Mouse (Mus musculus): ENCODE measurements at regions not wholly inside any gene's neighbourhood (a gene's known extent, or its start where the extent isn't known, plus 50 kb on each side); places are given as distances from the start of the nearest gene placed in this dataset.
"Not testable (repeated sequence)": the region's sequence is repeated elsewhere in the genome, so short reads cannot be mapped to it uniquely, and the experiment has no call there.

DNA sequence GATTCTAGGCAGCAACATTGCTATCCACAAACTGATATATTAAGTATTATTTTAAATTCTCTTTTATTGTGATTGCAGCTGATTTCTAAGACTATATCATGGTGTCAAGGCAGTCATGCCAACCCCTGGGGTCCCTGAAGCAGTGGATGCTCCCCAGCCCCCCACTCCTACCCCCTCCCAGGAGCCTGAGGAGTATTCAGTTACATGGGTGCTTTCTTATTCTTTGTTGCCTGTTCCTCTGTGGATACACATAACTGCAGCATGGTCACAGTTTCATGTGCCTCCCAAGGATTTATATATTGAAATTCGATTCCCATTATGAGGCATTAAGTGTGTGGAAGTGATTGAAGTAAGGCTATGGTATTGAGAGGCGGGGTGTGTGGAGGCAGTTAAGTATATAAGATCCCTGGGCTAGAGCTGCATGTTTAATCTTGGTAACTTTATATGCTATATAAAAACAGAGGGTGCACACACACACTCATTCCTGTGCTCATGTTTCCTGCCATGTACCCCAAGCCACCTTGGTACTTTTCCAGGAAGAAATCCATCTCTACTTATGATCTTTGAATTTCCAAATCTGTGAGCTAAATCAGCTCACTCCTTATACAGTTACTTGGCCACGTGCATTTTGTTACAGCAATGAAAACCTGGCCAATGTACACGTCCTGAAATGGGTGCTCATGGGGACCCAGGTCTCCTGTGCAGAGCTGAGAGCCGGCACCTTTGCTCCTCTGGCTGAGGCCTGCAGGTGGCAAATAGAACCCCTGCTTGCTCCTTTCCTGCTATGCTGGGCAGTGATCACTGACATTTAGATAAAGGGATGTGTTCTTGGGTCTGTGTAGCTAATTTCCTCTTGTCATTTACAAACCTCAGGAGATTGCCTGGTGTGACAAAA, 259.0 kb downstream of the Nek10 start:
- DNase-seq (ENCODE audit: low spot score), result no peak

DNA sequence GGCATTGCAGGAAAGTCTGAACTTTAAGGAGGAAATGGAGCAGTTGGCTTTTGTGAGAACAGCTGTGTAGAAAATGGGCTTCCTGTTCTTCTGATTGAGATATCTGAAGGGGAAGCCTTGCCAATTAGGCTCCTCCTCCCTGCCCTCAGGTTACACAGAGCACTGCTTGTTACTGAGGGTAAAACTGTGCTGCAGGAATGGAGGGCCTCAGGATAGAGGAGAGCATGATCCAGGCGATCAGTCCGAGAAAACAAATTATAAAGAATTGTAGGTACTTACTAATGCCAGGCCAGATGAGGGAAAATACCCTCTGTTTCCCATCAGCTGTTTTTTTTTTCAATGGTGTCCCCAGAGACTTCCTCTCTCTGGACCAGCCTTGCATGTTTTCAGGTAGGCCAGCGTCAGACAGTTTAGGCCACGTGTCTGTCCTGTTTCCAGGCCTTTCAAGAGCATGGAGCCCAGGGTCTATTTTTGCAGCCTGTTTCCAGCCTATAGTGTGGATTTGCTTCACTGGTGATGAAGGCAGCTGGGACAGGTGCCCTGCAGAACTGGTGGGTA, 259.7 kb downstream of the Nek10 start:
- DNase-seq (ENCODE audit: low spot score), result no peak

DNA sequence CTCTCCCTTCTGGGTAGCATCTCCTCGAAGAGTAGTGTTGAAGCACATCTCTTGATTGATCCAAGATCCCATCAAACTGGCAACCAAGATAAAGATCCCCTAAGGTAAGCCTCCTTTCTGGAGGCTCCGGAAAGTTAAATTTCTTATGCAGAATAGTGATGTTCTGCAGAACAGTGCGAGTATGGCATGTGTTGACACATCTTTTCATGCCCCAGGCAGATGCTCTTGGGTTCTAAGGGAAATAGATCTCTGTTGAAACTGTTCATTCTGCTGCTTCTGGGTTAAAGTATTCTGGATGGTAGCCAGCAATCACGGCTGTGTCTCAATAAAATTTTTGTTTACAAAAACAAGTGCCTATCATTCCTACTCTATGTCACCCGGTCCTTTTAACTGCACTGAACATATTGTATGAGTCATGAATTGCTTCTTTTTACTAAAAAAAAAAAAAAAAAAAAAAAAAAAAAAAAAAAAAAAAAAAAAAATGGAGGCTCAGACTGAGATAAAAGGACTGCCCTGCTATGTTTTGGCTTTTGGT, 261.8 kb downstream of the Nek10 start:
- DNase-seq (ENCODE audit: low spot score), result no peak

DNA sequence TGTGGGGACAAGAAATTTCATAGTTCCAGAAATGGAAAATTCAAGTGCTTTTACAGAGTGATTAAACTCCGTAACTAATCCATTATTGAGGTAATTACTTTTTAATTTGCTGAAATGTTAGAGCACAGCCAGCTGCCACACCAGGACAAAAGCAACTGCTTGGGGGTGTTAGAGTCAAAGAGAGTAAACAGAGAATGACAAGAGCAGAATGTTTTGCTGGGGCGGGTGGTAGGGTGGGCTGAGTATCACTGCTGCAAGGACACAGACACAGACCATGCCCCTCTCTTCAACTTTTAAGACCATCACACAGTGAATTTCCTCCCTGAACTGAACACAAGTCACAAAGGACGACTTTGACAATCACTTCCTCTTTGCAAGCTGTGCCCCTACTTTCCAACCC, 272.7 kb downstream of the Nek10 start:
- peak; percentile 5 for DNase-seq (ENCODE audit: low spot score)

DNA sequence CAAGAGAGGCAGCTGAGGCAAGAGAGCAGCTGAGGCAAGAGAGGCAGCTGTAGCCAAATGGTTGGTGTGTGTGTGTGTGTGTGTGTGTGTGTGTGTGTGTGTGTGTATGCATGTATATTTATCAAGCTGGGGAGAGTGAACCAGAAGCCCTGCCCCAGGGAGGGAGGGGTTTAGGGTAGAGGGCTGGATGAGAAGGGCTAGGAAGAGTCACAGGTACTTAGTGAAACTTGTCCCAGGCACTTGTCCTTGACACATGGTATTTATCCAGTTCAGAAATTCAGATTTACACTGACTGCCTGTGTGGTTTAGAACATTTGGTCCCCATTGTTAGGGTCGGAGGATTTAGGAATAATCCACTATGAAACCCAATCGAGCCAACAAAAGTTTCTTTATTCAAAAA, 279.7 kb downstream of the Nek10 start:
- no peak for DNase-seq (ENCODE audit: low spot score)

DNA sequence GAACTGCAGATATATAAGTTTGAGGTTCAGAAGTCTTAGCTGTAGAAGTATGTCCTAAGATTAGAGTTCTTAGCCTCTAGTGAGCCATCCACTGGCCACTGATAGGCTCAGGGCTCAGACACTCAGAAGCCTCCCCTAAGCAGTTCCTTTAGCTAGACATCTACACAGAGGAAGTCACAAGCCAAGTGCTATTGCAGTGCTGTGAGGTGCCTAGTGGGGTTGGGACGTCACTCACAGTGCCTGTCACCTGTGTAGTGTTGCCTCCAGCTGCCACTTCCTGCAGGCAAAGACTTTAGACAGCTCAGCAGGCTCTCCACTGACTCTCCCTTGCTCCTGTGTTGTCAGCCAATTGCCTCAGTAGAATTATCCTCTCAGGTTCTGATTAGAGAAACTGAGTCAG, 280.6 kb downstream of the Nek10 start:
- no peak for DNase-seq (ENCODE audit: low spot score)

DNA sequence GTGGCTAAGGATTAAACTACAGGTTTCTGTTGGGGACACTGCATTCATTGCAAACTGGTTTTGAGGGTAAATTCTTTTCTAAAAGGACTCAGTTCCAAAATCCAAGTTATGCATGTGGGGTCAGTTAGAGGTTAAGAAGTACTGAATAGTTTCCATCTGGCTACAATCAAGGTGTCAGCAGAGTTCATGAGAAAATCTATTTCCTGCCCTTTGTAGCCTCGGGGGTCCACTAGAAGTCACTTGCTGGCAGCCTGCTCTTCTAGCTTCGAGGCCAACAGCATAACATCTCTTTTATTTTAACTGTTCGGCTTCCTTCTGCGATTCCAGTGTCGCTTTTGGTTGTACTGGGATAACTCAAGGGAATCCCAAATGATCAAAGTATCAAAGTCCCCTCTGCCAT, 283.8 kb downstream of the Nek10 start:
- no peak for DNase-seq (ENCODE audit: low spot score)

DNA sequence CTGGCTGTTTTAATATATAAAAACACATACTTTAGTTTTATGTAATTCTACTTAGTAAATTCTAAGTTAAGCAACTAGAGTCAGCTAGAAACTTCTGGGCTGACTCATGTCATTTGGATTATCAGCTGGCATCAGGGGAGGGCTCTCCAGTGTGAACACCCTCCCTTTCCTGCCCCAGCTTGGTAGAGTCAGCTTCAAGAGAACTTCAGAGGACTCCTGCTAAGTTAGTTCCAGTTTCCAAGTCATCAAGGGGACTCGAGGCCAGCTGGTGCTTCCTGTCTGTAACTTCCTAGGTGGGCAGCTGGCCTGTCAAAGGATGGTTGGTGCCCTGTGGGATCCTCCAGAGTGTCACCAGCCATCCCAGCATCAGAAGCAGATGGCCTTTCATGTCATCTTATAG, 293.6 kb downstream of the Nek10 start:
- no peak for DNase-seq (ENCODE audit: low spot score)

DNA sequence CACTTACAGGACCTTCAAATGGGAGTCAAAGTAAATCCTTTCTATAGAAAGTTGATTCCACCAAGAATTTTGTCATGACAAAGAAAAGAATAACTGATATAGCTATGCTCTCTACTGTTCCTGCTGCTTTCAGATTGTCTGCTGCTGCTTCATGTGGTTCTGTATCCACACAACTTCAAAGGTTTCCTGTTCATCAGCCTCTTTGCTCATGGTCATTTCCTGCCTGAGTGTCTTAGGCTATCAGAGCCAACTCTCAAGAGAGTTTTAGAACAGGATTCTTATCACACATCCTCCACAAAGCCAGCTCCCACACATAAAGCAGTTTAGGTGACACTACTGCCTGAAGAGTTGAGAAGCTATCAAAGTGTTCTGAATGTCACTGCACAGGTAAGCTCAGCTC, 296.7 kb downstream of the Nek10 start:
- no peak for DNase-seq (ENCODE audit: low spot score)

DNA sequence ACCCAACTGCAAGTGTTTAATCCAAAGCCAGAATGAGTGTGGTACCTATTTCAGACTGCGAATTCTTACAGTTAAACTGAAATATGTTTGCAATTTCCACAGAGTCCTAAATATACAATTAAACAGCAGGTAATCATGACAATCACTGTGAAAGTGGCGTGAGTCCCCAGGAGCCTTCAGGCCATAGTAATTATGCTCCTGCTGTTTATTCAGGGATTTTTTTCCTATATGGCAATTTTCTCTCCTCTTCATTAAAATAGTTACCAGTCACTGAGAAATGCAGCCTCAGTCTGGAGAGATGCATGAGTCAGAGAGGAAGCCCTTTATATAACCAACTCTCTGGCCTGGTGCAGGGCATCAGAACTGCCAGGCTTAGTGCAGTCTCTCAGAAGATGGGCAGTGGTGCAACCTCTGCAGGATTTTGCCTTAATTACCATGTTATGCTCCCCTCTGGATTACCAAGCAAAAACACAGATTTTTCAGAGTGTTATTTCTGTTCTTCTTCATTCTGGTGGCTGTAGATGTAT, 304.6 kb downstream of the Nek10 start:
- DNase-seq (ENCODE audit: low spot score), result no peak

DNA sequence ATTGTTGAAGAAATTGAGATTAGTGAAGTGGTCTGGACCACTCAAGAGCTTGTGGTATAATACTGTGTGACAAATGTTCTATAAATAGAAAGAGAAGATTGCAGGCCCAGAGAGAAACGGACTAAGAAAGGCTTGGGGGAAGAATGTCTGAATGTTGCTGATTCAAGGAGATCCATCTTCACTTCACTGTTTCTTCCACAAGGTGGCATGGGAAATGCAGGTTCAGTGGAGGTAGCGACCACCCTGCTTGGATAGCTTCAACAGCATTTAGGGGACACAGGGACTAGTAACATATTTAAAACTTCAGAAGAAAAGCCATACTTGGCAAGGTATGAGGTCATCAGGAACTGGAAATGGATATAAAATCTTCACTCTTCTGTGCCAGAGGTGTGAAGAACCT, 316.5 kb downstream of the Nek10 start:
- no peak for DNase-seq (ENCODE audit: low spot score)

DNA sequence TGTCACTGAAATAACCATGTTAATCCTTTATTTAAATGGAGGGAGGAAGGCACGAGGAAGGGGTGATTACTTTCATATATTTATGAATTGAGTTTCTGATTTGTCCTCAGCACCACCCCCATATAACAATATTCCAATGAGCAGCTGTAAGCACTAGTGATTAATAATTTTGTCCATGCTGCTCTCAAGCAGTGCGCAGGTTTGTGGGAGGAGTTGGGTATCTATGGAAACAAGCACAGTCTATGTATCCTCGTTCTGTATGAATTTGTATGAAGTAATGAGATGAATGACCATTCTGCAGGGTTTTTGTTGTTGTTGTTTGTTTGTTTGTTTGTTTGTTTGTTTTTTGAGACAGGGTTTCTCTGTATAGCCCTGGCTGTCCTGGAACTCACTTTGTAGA, 310.6 kb downstream of the Lrrc3b start:
- no peak for DNase-seq (ENCODE audit: low spot score)

DNA sequence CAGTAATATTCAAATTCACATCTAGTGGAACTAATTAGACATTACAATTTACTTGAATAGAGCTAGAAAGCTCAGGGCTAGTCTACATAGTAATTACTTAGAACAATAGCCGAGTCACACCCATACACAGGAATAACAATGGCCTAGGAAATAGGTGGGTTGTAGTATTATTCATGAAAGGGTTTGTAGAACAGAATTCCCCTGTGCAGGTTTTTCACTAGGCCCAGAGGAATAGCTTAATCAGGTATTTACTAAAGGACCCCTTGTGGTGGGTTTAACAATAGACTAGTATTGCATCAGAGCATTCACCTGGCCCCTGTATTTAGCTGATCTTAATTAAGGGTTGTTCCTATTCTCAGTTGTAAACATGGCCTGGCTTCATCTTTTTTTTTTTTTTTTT, 297.9 kb downstream of the Lrrc3b start:
- not testable (repeated sequence) for DNase-seq (ENCODE audit: low spot score)

DNA sequence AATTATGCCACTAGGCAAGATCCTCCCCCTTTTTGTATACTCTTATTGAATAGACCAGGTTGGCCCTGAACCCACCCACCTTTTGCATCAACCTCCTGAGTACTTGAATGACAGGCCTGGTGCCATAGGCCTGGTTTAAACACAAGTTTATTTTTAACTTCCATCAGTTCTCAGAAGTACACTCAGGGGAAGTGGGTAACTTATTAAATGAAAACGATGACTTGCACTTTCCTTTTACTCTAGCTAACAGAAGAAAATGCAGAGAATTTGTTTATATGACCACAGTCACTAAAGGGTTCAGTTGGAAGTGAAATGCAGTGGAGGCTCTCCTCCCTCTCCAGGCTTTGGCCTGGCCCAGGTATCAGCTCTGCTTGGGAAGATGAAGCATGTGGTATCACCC, 295.9 kb downstream of the Lrrc3b start:
- DNase-seq (ENCODE audit: low spot score), result no peak

DNA sequence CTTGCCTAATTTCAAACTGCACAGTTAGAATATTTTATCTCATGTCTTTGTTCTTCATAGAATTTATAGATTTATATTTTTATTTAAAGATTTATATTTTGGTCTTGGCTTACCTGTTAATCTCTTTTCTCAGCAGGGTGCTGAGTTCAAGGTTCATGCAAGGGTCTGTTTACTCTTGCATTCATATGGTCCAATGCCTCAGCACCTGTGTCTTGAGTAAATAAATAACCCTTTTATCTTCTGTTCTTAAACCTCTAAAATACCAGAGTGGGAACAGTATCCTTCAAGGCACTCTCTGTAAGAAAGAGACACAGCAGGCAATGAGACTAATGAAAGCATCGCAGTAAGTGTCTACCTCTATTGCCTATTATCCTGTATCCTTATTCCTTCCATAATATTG, 290.3 kb downstream of the Lrrc3b start:
- DNase-seq (ENCODE audit: low spot score), result no peak

Measured in retina, embryonic 14.5 days (tissue).